Mouse (Mus musculus): ENCODE results near the gene Dhx16.

The Dhx16 gene

DNA sequence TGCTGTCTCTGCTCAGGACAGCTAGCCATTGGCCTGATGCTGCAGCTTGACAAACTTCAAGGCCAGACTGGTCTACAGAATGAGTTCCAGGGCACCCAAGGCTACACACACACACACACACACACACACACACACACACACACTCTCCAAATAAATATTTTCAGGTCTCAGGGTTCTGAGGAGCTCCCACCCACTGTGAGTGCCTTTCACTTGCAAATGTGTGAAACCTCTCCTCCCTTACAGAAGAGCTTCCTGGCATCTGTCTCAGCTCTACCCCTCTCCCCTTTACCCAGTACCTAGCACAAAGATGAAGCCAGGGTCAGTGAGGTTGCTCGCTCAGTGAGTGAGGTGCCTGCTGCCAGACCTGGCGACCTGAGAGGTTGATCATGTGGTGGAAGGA lies 59.5 kb downstream of the Dhx16 start:
- in situ Hi-C loops (cut with MboI; ENCODE audit: low pct_unique_long_range_greater_than_20kb in 1 of 2, low sequenced_read_pairs in 2 of 2, unreplicated experiment in 1 of 2), result loop anchor here in 1 of 2 experiments (5.0 kb wide), 1 partner anchor 58 kb away; no protein-coding TSS in a partner anchor

DNA sequence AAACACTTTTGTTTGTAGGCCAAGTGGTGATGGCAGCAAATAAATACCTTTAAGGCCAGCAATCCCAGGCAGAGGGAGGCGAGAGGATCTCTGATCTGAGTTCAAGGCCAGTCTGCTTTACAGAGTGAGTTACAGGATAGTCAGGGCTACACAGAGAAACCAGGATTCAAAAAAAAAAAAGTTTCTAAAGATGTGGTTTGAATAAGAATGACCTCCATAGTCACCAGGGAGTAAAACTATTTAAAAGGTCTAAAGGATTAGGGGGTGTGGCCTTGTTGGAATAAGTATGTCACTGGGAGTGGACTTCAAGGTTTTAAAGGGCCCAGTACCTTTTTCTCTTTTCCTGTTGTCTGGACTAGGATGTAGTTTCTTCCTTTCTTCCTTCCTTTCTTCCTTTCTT lies 60.3 kb downstream of the Dhx16 start:
- in situ Hi-C loops (cut with MboI; ENCODE audit: low pct_unique_long_range_greater_than_20kb in 1 of 2, low sequenced_read_pairs in 2 of 2, unreplicated experiment in 1 of 2), result loop anchor here in 1 of 2 experiments (5.0 kb wide), 1 partner anchor 57 kb away; no protein-coding TSS in a partner anchor

Data from mouse embryonic stem cell (cell line).